Mouse (Mus musculus): Measurements from ENCODE around the gene Smim14. TPM values are rescaled to one million over a fixed set of nuclear protein-coding genes. Genes with fewer than 3 reads are reported as not detected.

Smim14 gene
- total RNA-seq, 2 experiments from 2014 or later = 149 to 159 TPM

- no peak for TF ChIP-seq CTCF (conservative IDR thresholded peaks at IDR 0.05)
- DNase-seq (ENCODE audit: low spot score in 2 of 2) = no peak
- Histone ChIP-seq H3K4me3 (no peak overlapping the region), H3K27ac (no peak overlapping the region)
Measured at GRCm38 (mm10) chr5:65407989-65408388, 129.0 kb downstream of the Smim14 start.

- peak; percentile 97 for TF ChIP-seq CTCF (conservative IDR thresholded peaks at IDR 0.05)
- DNase-seq (ENCODE audit: low spot score in 2 of 2) = peak; percentile 76 to 82
- Histone ChIP-seq H3K27ac (no peak overlapping the region), H3K4me3 (no peak overlapping the region)
Measured at GRCm38 (mm10) chr5:65401251-65401994, 135.6 kb downstream of the Smim14 start.

Other genes with a start within 250 kb of the Smim14 start
- gene Rfc1, start 201.5 kb downstream of the Smim14 start, total RNA-seq (2021) = 10 to 100 TPM; 33.2 to 38.2 TPM
- gene Klb, start 188.9 kb downstream of the Smim14 start, total RNA-seq (2021) = under 1 TPM; 0.46 to 0.66 TPM
- gene Rpl9, start 145.7 kb downstream of the Smim14 start, total RNA-seq (2021) = 100 to 1,000 TPM; 705 to 728 TPM
- 10 to 100 TPM; 33.6 to 37.3 TPM for gene Lias, start 145.7 kb downstream of the Smim14 start, total RNA-seq (2021)
- 10 to 100 TPM; 31.8 to 32.7 TPM for gene Ugdh, start 101.2 kb downstream of the Smim14 start, total RNA-seq (2021)
- 1 to 10 TPM; 4.4 to 5.7 TPM for gene Gm43552, start 44.4 kb downstream of the Smim14 start, total RNA-seq (2021)
- gene Ube2k, start within 50 bp of the Smim14 start, total RNA-seq (2021) = 100 to 1,000 TPM; 121 to 127 TPM
- gene Pds5a, start 161.1 kb upstream of the Smim14 start, total RNA-seq (2021) = 10 to 100 TPM; 79.5 to 84.3 TPM
- gene N4bp2, start 226.3 kb upstream of the Smim14 start, total RNA-seq (2021) = 10 to 100 TPM in 1 of 2 experiments, 1 to 10 TPM in 1; 9.7 to 11.9 TPM

Measured in layer of hippocampus, adult 2 months (tissue).